Mouse (Mus musculus) kidney, postnatal 25 days (tissue): ENCODE data around the gene Olfr1354.
"Not testable (repeated sequence)": the region's sequence is repeated elsewhere in the genome, so short reads cannot be mapped to it uniquely, and the experiment has no call there.

Experiments
- DNase-seq, 2 experiments: peaks; one replicate each; pipeline ENCODE4 v3.0.0; 2021; ENCODE audit warnings: mixed read lengths in 2 of 2

Gene Olfr1354

DNA sequence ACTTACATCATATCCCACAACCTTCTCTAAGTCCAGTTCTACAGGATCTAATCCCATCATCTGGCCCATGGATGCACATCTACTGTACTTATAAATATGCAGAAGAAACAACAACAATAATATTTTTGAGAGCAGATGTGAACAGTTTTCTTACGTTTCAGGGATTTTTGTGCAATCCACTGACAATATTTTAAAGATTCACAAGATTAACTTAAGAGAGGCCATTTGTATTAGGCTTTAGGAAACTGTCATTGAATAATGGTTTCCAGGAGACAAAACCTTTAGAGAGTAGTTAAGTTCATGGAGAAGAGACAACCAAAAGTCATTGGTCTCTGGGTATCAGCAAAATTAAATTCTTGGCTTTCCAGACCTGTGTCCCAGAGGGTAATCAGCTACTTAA is at the start of gene Olfr1354:
TSS of gene Olfr1354 (plus strand) at position 301 of the 400 bp plus-strand sequence.
- DNase-seq, result not testable (repeated sequence)

DNA sequence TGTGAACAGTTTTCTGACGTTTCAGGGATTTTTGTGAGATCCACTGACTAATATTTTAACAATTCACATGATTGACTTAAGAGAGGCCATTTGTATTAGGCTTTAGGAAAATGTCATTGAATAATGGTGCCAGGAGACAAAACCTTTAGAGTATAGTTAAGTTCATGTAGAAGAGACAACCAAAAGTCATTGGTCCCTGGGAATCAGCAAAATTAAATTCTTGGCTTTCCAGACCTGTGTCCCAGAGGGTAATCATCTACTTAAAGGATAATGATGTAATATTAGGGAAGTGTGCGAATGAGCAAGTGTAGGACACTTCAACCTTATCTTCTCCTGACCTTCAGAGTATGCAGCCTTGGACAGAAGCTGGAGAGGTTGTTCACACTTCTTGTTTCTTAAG is 37.7 kb upstream of the Olfr1354 start, which contains the start of gene Olfr1355:
TSS of gene Olfr1355 (plus strand) at position 301 of the 400 bp plus-strand sequence.
- DNase-seq, result no peak

DNA sequence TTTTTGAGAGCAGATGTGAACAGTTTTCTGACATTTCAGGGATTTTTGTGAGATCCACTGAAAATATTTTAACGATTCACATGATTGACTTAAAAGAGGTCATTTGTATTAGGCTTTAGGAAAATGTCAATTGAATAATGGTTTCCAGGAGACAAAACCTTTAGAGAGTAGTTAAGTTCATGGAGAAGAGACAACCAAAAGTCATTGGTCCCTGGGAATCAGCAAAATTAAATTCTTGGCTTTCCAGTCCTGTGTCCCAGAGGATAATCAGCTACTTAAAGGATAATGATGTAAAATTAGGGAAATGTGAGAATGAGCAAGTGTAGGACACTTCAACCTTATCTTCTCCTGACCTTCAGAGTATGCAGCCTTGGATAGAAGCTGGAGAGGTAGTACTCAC is 37.4 kb downstream of the Olfr1354 start, which contains the start of gene Olfr8:
TSS of gene Olfr8 (plus strand) at position 301 of the 400 bp plus-strand sequence.
- DNase-seq, result not testable (repeated sequence)

DNA sequence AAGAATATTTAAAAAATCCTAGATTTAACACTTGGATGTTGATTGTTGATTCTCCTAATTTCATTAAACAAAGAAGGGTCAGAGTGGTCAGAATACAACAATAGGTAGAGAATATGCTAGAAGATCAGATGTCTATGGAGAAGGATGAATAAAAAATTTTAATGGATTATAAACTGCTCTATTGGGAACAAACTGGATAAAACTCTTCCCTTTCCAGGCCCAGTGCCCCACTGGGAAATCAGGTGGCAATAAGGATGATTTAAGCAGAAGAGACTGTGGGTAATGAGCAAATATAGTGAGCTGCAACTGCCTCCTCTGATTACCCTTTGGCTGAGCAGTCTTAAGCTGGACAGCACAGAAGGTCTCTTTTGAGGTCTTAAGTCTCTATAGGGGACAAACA is 50.0 kb downstream of the Olfr1354 start, which contains the start of gene Olfr1353:
TSS of gene Olfr1353 (plus strand) at position 301 of the 400 bp plus-strand sequence.
- DNase-seq, result not testable (repeated sequence)
